Mouse (Mus musculus) embryonic facial prominence, embryonic 13.5 days (tissue): ENCODE measurements around the gene Ifi206. TPM values are rescaled to one million over a fixed set of nuclear protein-coding genes. Genes with fewer than 3 reads are reported as not detected.

Experiments used
- ATAC-seq: fragments of 200-750 bp; cut with Nextera tagmentation; 2 replicates; pipeline ENCODE4 v1.8.0; 2017; ENCODE audit warnings: low read depth; ENCODE audit not compliant: insufficient number of reproducible peaks, insufficient read depth, low FRiP score, low TSS enrichment
- H3K27ac ChIP-seq: fragments of 300-500 bp; sonication (generic); 2 replicates; pipeline ENCODE4 v1.5.1; 2015; ENCODE audit warnings: moderate library complexity, mild to moderate bottlenecking, inconsistent platforms
- H3K27me3 ChIP-seq: fragments of 300-500 bp; sonication (generic); 2 replicates; pipeline ENCODE4 v1.6.1; 2015; ENCODE audit warnings: mild to moderate bottlenecking, inconsistent platforms
- H3K36me3 ChIP-seq: fragments of 300-500 bp; sonication (generic); 2 replicates; pipeline ENCODE4 v1.6.1; 2015; ENCODE audit warnings: mild to moderate bottlenecking, inconsistent platforms
- H3K4me1 ChIP-seq: fragments of 300-500 bp; sonication (generic); 2 replicates; pipeline ENCODE4 v1.6.1; 2015; ENCODE audit warnings: inconsistent platforms
- H3K4me2 ChIP-seq: fragments of 300-500 bp; sonication (generic); 2 replicates; pipeline ENCODE4 v1.6.1; 2015; ENCODE audit warnings: moderate library complexity, mild to moderate bottlenecking, inconsistent platforms
- H3K4me3 ChIP-seq: fragments of 300-500 bp; sonication (generic); 2 replicates; pipeline ENCODE4 v1.5.1; 2015; ENCODE audit warnings: mild to moderate bottlenecking, inconsistent platforms
- H3K9ac ChIP-seq: fragments of 300-500 bp; sonication (generic); 2 replicates; pipeline ENCODE4 v1.6.1; 2015; ENCODE audit warnings: mild to moderate bottlenecking, inconsistent platforms
- H3K9me3 ChIP-seq: fragments of 300-500 bp; sonication (generic); 2 replicates; pipeline ENCODE4 v1.6.1; 2016; ENCODE audit warnings: inconsistent platforms
- WGBS: fragments of 180-500 bp; shearing (Covaris S2); methylation state at CpG from one replicate; pipeline ENCODE4 v1.1.7; 2015; ENCODE audit warnings: mixed read lengths; 5-methylcytosine and 5-hydroxymethylcytosine counted together
- polyA plus RNA-seq: library from polyadenylated mRNA; unstranded; fragments of >200 nt; fragmentation: Nextera tagmentation; extraction: Ambion mirVana; gene quantifications from 2 replicates; pipeline ENCODE4 v1.2.1, GENCODE M21; 2015

The Ifi206 gene
- polyA plus RNA-seq, 1 experiment from 2014 or later: not detected

GRCm38 (mm10) chr1:173443061-173443460 lies 47.8 kb downstream of the Ifi206 start:
- H3K4me3 ChIP-seq: no peak overlapping the region
- no peak overlapping the region for H3K4me2 ChIP-seq
- no peak for ATAC-seq
- H3K27me3 ChIP-seq: no peaks in the 10 kb centered on the region
- H3K27ac ChIP-seq: no peak overlapping the region
- no peaks in the 10 kb centered on the region for H3K36me3 ChIP-seq
- WGBS: 64% methylated on average over 1 of the region's 1 CpGs
- H3K9ac ChIP-seq: no peak overlapping the region
- no peaks in the 10 kb centered on the region for H3K9me3 ChIP-seq
- H3K4me1 ChIP-seq: no peaks in the 10 kb centered on the region

DNA sequence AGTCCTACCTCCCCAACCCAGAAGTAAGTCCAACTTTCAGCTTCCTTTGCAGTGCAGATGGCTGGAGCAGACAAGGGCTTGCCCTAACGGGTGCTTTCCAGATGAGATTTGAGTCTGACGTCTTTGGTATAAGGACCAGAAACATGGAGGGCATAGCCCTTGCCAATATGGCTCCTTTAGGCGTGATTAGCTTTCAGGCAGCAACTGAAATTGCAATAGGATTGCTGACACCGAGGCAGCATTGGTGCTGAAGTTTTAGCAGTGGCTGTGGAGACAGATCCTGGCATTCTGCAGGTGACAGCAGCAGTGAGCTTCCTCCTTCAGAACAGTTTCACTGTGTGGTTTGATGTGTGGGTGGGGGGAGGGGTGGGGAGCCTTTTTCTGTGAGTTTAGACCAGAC lies 49.6 kb downstream of the Ifi206 start:
- H3K4me2 ChIP-seq: no peak overlapping the region
- no peaks in the 10 kb centered on the region for H3K27me3 ChIP-seq
- H3K27ac ChIP-seq: no peak overlapping the region
- ATAC-seq: no peak
- H3K9ac ChIP-seq: no peak overlapping the region
- H3K9me3 ChIP-seq: no peaks in the 10 kb centered on the region
- no peak overlapping the region for H3K4me3 ChIP-seq
- no peaks in the 10 kb centered on the region for H3K36me3 ChIP-seq
- 76% methylated on average over 4 of the region's 4 CpGs for WGBS
- H3K4me1 ChIP-seq: no peaks in the 10 kb centered on the region

- Histone ChIP-seq H3K9me3 (no peaks in the 10 kb centered on the region), H3K27me3 (no peaks in the 10 kb centered on the region), H3K4me1 (no peaks in the 10 kb centered on the region), H3K9ac (no peak overlapping the region), H3K4me2 (no peak overlapping the region), H3K27ac (no peak overlapping the region), H3K4me3 (no peak overlapping the region), H3K36me3 (no peaks in the 10 kb centered on the region)
- WGBS: 77% methylated on average over 1 of the region's 1 CpGs
- no peak for ATAC-seq
These were observed 50.2 kb downstream of the Ifi206 start for GRCm38 (mm10) chr1:173440681-173441080.

DNA sequence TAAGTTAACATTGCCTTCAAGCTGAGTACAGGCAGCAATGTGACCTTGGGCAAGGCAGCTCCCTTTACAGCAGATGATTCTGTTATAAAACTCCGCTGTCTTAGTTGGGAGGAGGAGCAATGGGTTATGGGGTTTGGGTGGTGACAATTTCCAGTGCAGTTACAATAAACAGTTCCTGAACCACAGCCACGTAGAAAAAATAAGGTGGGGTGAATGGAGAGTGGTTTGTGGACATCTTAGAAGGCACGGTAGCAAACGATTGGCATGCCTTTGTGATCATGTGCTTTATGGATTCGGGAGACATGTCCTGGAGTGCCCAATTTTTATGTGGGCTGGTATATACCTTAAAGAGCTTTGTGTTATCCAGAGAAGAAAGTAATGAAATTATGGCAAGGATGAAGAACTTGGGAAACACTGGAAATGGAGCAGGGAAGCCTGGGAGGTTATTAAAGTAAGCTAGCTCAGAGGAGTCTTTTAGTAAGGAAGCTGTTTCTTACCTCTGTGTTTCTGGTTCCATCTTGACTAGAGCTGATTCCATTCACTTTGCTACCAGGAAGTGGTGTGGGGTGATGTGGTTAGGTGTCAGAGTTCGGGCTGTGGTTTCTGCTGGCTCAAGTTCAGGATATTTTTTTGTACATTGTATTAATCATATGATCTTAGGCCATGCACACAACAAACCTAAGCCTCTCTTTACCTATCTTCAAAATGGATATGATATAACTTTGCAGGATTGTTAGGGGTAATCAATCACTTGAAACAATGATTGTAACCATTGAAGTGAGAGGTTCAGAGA lies 53.5 kb downstream of the Ifi206 start:
- H3K9me3 ChIP-seq: no peaks in the 10 kb centered on the region
- H3K4me1 ChIP-seq: no peaks in the 10 kb centered on the region
- H3K27me3 ChIP-seq: no peaks in the 10 kb centered on the region
- H3K27ac ChIP-seq: no peak overlapping the region
- 71% methylated on average over 6 of the region's 6 CpGs for WGBS
- no peaks in the 10 kb centered on the region for H3K36me3 ChIP-seq
- no peak for ATAC-seq
- no peak overlapping the region for H3K4me3 ChIP-seq
- no peak overlapping the region for H3K4me2 ChIP-seq
- H3K9ac ChIP-seq: no peak overlapping the region

GRCm38 (mm10) chr1:173432411-173432810 lies 58.4 kb downstream of the Ifi206 start:
- Histone ChIP-seq H3K4me3 (no peak overlapping the region), H3K4me1 (0 out of 2 replicates have a peak, but pooled peaks cover 2% of the 10 kb centered on the region), H3K4me2 (no peak overlapping the region), H3K9ac (no peak overlapping the region), H3K27me3 (no peaks in the 10 kb centered on the region), H3K9me3 (no peaks in the 10 kb centered on the region), H3K27ac (no peak overlapping the region), H3K36me3 (no peaks in the 10 kb centered on the region)
- 87% methylated on average over 2 of the region's 2 CpGs for WGBS
- ATAC-seq: no peak

DNA sequence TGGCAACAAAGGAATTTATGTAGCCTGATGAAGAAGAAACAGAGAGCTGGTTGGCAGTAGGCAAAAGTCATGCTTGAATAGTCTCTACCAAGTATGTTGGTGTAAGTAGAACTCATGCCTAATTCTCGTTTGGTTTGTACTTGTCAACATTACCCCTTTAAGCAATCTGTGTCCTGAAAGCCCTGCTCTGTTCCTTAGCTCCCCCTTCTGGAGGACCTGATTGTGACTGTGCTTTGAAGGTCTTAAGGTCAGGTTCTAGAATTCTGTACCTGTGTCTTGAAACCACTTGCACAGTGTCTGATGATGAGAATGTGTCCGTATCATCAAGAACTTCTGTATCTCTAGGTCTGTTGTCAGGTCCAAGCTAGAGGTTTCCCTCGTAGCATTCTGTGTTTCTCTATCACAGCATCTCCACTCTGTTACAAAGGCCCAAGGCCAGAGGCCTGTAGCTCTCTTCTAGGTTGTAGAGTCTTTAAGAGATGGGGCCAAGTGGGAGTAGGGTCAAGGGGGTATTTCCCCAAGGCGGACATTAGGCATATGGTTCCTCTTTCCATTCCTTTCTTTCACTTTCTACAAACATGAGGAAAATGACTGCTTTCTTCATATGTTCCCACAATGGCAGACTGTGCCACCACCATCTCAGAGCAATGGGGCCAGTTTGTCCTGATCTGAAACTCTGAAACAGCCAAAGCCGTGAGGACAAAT lies 60.7 kb downstream of the Ifi206 start:
- 81% methylated on average over 5 of the region's 5 CpGs for whole genome bisulfite sequencing
- Histone ChIP-seq H3K4me1 (peaks cover 6% of the 10 kb centered on the region; the same call in 1 of the 2 replicates), H3K9me3 (no peaks in the 10 kb centered on the region), H3K4me3 (no peak overlapping the region), H3K4me2 (no peak overlapping the region), H3K9ac (no peak overlapping the region), H3K27ac (no peak overlapping the region), H3K36me3 (no peaks in the 10 kb centered on the region), H3K27me3 (no peaks in the 10 kb centered on the region)
- no peak for ATAC-seq

GRCm38 (mm10) chr1:173427385-173427784 lies 63.5 kb downstream of the Ifi206 start:
- Histone ChIP-seq H3K36me3 (no peaks in the 10 kb centered on the region), H3K4me2 (no peak overlapping the region), H3K27me3 (no peaks in the 10 kb centered on the region), H3K9me3 (no peaks in the 10 kb centered on the region), H3K4me3 (no peak overlapping the region), H3K27ac (no peak overlapping the region), H3K4me1 (peaks cover 6% of the 10 kb centered on the region; the same call in 1 of the 2 replicates), H3K9ac (no peak overlapping the region)
- ATAC-seq: no peak
- WGBS: 52% methylated on average over 8 of the region's 8 CpGs

GRCm38 (mm10) chr1:173426345-173426744 lies 64.5 kb downstream of the Ifi206 start:
- no peak for ATAC-seq
- no peak overlapping the region for H3K27ac ChIP-seq
- WGBS: 64% methylated on average over 2 of the region's 2 CpGs
- H3K4me3 ChIP-seq: no peak overlapping the region
- no peak overlapping the region for H3K9ac ChIP-seq
- H3K9me3 ChIP-seq: no peaks in the 10 kb centered on the region
- H3K4me1 ChIP-seq: peaks cover 6% of the 10 kb centered on the region; the same call in 1 of the 2 replicates
- no peaks in the 10 kb centered on the region for H3K36me3 ChIP-seq
- H3K4me2 ChIP-seq: no peak overlapping the region
- no peaks in the 10 kb centered on the region for H3K27me3 ChIP-seq

GRCm38 (mm10) chr1:173420374-173420773 lies 70.5 kb downstream of the Ifi206 start:
- Histone ChIP-seq H3K4me3 (no peak overlapping the region), H3K27me3 (no peaks in the 10 kb centered on the region), H3K9me3 (no peaks in the 10 kb centered on the region), H3K9ac (no peak overlapping the region), H3K27ac (no peak overlapping the region), H3K4me1 (no peaks in the 10 kb centered on the region), H3K4me2 (no peak overlapping the region), H3K36me3 (no peaks in the 10 kb centered on the region)
- no peak for ATAC-seq
- 68% methylated on average over 6 of the region's 6 CpGs for WGBS

DNA sequence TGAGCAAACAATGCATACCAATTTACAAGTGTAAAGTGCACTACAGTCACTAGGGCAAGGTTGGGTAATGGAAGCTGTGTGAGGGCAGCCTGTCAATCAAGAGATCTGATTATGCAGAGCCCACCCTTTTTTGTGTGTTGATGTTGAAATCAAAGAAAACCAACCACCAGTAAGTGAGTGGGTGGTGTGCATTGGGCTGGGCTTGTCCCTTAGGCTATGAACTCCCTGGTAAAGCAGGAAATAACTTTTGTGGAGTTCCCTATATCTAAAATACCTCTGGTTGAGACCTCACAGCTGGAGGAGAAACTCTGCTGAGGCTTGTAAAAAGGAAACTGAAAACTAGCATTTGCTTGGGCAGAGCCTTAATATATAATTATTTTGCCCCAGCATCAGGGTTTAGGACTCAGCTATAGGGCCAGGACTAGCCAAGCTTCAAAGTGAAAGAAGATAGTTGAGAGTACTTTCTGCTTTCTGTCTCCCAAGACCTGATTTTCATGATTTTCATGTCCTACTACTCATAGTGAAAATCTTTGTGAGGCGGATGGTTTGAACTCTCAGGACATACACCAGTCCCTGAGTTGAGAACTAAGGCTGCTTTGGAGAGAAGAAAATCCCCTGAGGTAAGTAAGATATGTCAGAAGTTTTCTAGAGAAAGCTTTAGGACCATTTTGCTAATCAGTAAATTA lies 71.8 kb downstream of the Ifi206 start:
- Histone ChIP-seq H3K4me3 (no peak overlapping the region), H3K9ac (no peak overlapping the region), H3K27me3 (no peaks in the 10 kb centered on the region), H3K4me1 (no peaks in the 10 kb centered on the region), H3K4me2 (no peak overlapping the region), H3K27ac (no peak overlapping the region), H3K36me3 (no peaks in the 10 kb centered on the region), H3K9me3 (no peaks in the 10 kb centered on the region)
- ATAC-seq: no peak
- 63% methylated on average over 1 of the region's 1 CpGs for WGBS

- ATAC-seq: no peak
- no peaks in the 10 kb centered on the region for H3K9me3 ChIP-seq
- no peaks in the 10 kb centered on the region for H3K36me3 ChIP-seq
- no peak overlapping the region for H3K9ac ChIP-seq
- no peak overlapping the region for H3K4me3 ChIP-seq
- H3K4me1 ChIP-seq: no peaks in the 10 kb centered on the region
- no peak overlapping the region for H3K4me2 ChIP-seq
- WGBS: 73% methylated on average over 3 of the region's 3 CpGs
- H3K27me3 ChIP-seq: no peaks in the 10 kb centered on the region
- no peak overlapping the region for H3K27ac ChIP-seq
These were observed 72.3 kb downstream of the Ifi206 start for GRCm38 (mm10) chr1:173418516-173418915.
